Mouse (Mus musculus) heart, embryonic 15.5 days (tissue): ENCODE data around the gene Axl. TPM values are rescaled to one million over a fixed set of nuclear protein-coding genes. Genes with fewer than 3 reads are reported as not detected.
A peak's percentile ranks its signal among the peaks of the same experiment; 100 is the strongest.

Source experiments
- ATAC-seq: fragments of 200-750 bp; cut with Nextera tagmentation; replicated peaks from 2 replicates; pipeline ENCODE4 v1.8.0; 2017; ENCODE audit warnings: low read depth, moderate TSS enrichment; ENCODE audit not compliant: insufficient number of reproducible peaks, insufficient read depth, low FRiP score
- H3K27ac ChIP-seq: fragments of 300-500 bp; sonication (generic); 2 replicates; pipeline ENCODE4 v1.5.1; 2015; ENCODE audit warnings: mild to moderate bottlenecking, inconsistent platforms
- H3K27me3 ChIP-seq: fragments of 300-500 bp; sonication (generic); 2 replicates; pipeline ENCODE4 v1.6.1; 2015; ENCODE audit warnings: inconsistent platforms
- H3K36me3 ChIP-seq: fragments of 300-500 bp; sonication (generic); 2 replicates; pipeline ENCODE4 v1.6.1; 2015; ENCODE audit warnings: mild to moderate bottlenecking, inconsistent platforms
- H3K4me1 ChIP-seq: fragments of 300-500 bp; sonication (generic); replicated peaks from 2 replicates; pipeline ENCODE4 v1.6.1; 2015; ENCODE audit warnings: inconsistent platforms
- H3K4me2 ChIP-seq: fragments of 300-500 bp; sonication (generic); 2 replicates; pipeline ENCODE4 v1.6.1; 2015; ENCODE audit warnings: inconsistent platforms, mild to moderate bottlenecking, moderate library complexity
- H3K4me3 ChIP-seq: fragments of 300-500 bp; sonication (generic); 2 replicates; pipeline ENCODE4 v1.5.1; 2015; ENCODE audit warnings: mild to moderate bottlenecking, inconsistent platforms
- H3K9ac ChIP-seq: fragments of 300-500 bp; sonication (generic); 2 replicates; pipeline ENCODE4 v1.6.1; 2015; ENCODE audit warnings: mild to moderate bottlenecking, inconsistent platforms
- H3K9me3 ChIP-seq: fragments of 300-500 bp; sonication (generic); replicated peaks from 2 replicates; pipeline ENCODE4 v1.6.1; 2016; ENCODE audit warnings: inconsistent platforms
- WGBS: fragments of 180-500 bp; shearing (Covaris S2); methylation state at CpG from one replicate; pipeline ENCODE4 v1.1.7; 2015; ENCODE audit warnings: mixed read lengths; 5-methylcytosine and 5-hydroxymethylcytosine counted together
- polyA plus RNA-seq: library from polyadenylated mRNA; unstranded; fragments of >200 nt; fragmentation: Nextera tagmentation; extraction: Ambion mirVana; gene quantifications from 2 replicates; pipeline ENCODE4 v1.2.1, GENCODE M21; 2015

The Axl gene
- polyA plus RNA-seq, 1 experiment from 2014 or later, result 49.1 TPM

DNA sequence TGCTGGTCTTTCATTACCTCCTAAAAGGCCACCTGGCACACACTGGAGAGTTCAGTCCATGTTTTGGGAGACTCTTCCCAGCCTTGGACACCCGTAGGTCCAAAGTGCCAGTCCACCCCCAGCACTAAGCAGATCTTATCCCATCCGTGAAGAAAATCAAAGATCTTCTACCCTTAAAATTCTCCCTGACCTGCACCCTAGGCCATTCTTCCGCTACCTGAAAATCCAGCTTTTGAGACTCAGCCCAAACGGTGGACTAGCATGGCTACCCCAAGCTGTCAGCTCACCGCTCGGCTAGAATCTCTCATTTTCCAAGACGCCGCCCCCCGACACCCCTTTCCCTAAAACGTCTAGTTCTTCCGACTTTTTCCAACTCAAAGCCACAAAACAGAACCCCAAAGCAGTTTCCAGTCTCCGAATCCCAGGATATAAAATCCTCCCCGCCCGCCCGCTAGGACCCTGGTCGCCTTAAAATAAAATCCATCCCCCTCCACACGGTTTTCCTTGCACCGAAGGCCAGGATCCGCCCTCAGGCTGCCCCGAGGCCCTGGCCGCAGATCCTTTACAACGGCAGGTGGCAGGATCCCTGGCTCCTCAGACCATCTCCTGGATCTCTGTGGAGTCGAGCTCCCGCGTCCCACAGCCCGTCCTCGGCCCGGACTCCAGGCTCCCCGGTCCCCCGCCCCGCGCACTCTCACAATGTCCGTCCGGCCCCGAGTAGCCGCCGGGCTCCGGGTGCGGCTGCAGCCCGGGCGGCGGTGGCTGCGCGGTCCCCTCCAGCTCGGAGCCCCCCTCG lies 34.7 kb downstream of the Axl start:
- Histone ChIP-seq H3K9me3 (no peaks in the 10 kb centered on the region), H3K4me3 (peak overlapping the region; percentile 96), H3K36me3 (peaks cover 18% of the 10 kb centered on the region), H3K27ac (peak overlapping the region; percentile 99), H3K9ac (peak overlapping the region; percentile 98), H3K27me3 (no peaks in the 10 kb centered on the region), H3K4me2 (peak overlapping the region; percentile 76), H3K4me1 (peaks cover 26% of the 10 kb centered on the region)
- ATAC-seq, result peak; percentile 16
- WGBS, result under 1% methylated on average over 46 of the region's 46 CpGs

DNA sequence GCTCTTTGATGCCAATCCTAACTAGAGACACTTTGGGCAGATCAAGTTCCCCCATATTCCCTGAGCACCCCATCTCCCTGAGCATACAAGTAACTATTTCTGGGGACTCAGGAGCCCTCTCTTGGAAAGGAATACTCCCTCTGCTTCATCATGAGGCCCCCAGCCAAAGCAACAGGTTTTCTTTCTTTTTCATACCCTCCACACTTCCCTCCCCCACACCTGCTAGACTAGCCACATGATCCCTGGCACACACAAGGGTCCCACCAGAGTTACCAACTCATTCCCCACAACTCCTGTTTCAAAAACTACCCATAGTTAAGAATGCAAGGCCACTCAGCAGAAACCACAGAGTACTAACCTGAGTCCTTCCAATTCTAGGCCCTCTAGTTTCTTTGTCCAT lies 35.4 kb downstream of the Axl start:
- H3K36me3 ChIP-seq, result peaks cover 26% of the 10 kb centered on the region
- H3K9ac ChIP-seq, result peak overlapping the region; percentile 98
- peak overlapping the region; percentile 96 for H3K4me3 ChIP-seq
- peak overlapping the region; percentile 76 for H3K4me2 ChIP-seq
- no peak for ATAC-seq
- 0 out of 2 replicates have a peak overlapping the region, but pooled peaks have one; percentile 99 for H3K27ac ChIP-seq
- no peaks in the 10 kb centered on the region for H3K9me3 ChIP-seq
- no peaks in the 10 kb centered on the region for H3K27me3 ChIP-seq
- peaks cover 26% of the 10 kb centered on the region for H3K4me1 ChIP-seq

DNA sequence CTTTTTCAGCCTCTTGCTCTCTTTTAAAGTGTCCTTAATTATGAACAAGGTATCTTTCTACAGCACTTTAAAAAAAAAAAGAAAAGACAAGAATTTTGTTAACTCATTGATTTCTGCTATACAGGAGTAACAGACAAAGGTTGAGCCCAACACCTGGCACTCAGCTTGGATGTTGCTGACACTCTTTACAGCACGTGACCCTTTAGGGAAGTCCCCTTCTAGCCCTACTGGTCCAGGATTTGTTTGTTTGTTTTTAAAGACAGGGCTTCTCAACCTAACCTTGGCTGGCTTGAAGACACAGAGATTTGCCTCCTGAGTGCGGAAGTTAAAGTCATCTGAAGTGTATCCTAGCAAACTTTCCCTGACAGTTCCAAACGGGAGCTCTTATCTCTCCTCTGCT lies 41.7 kb downstream of the Axl start:
- Histone ChIP-seq H3K9ac (no peak overlapping the region), H3K4me1 (peaks cover 7% of the 10 kb centered on the region), H3K4me2 (no peak overlapping the region), H3K27ac (no peak overlapping the region), H3K27me3 (no peaks in the 10 kb centered on the region), H3K9me3 (no peaks in the 10 kb centered on the region), H3K4me3 (no peak overlapping the region), H3K36me3 (peaks cover 87% of the 10 kb centered on the region)
- ATAC-seq, result no peak
- WGBS, result 49% methylated on average over 3 of the region's 3 CpGs

DNA sequence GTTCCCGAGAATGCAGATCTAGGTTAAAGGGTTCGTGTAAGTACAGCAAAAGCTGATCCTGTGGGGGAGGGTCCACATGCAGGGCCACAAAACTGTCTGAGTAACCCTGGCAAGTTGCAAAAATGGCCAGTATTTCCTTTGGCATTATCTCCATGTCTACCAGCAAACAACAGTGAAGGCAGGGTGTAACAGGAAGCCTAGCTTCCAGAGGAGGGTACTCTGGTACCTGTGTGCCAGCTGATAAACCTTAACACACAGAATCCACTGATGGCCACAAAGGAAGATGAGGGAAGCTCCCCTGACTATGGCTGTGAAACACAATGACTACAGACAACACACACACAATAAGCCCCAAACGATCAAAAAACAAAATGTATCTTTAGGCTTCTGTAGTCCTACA lies 50.2 kb downstream of the Axl start:
- H3K9me3 ChIP-seq, result no peaks in the 10 kb centered on the region
- H3K9ac ChIP-seq, result no peak overlapping the region
- 89% methylated on average over 3 of the region's 3 CpGs for WGBS
- H3K4me3 ChIP-seq, result no peak overlapping the region
- H3K4me1 ChIP-seq, result no peaks in the 10 kb centered on the region
- H3K27ac ChIP-seq, result no peak overlapping the region
- no peak for ATAC-seq
- H3K36me3 ChIP-seq, result peaks cover 98% of the 10 kb centered on the region
- no peaks in the 10 kb centered on the region for H3K27me3 ChIP-seq
- no peak overlapping the region for H3K4me2 ChIP-seq

DNA sequence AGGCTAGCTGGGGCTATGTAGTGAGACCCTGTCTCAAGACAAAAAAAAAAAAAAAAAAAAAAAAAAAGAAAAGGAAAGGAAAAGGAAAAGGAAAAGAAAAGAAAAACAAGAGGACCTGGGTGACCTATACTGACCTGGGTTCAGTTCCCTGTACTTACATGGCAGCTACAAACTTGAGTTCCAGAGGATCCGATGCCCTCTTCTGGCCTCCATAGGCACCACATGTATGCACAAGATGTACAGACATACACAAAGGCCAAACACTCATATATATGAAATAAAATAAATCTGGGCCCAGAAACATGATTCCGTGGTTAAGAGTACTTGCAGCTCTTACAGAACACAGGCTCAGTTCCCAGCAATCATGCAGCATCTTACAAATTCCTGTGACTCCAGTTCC lies 51.6 kb downstream of the Axl start:
- H3K9ac ChIP-seq, result no peak overlapping the region
- ATAC-seq, result no peak
- 91% methylated on average over 2 of the region's 2 CpGs for WGBS
- H3K36me3 ChIP-seq, result peaks cover 98% of the 10 kb centered on the region
- H3K4me1 ChIP-seq, result no peaks in the 10 kb centered on the region
- H3K27me3 ChIP-seq, result no peaks in the 10 kb centered on the region
- H3K4me2 ChIP-seq, result no peak overlapping the region
- no peak overlapping the region for H3K27ac ChIP-seq
- no peaks in the 10 kb centered on the region for H3K9me3 ChIP-seq
- no peak overlapping the region for H3K4me3 ChIP-seq

DNA sequence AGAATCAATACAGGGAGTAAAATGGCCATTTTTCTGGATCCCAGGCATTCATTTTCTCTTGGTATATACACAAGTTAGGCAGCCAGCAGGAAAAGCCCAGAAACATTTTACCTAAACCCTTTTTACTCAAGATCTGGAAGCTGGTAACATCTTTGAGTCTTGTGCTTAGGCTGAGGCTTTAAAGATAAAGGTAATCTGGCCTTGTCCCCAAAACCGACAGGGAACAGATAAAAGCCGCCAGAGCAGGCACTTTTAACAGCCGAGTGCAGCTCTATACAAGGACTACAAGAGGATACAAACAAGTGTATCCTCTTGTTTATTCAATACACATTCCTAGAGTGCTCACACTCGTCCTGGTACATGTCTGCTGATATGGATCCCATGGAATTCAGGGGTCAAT lies 53.5 kb downstream of the Axl start:
- H3K36me3 ChIP-seq, result peaks cover 96% of the 10 kb centered on the region
- no peaks in the 10 kb centered on the region for H3K27me3 ChIP-seq
- no peak overlapping the region for H3K4me2 ChIP-seq
- H3K4me3 ChIP-seq, result no peak overlapping the region
- WGBS, result 30% methylated on average over 4 of the region's 4 CpGs
- H3K9me3 ChIP-seq, result no peaks in the 10 kb centered on the region
- no peak overlapping the region for H3K9ac ChIP-seq
- ATAC-seq, result no peak
- H3K27ac ChIP-seq, result no peak overlapping the region
- no peaks in the 10 kb centered on the region for H3K4me1 ChIP-seq

DNA sequence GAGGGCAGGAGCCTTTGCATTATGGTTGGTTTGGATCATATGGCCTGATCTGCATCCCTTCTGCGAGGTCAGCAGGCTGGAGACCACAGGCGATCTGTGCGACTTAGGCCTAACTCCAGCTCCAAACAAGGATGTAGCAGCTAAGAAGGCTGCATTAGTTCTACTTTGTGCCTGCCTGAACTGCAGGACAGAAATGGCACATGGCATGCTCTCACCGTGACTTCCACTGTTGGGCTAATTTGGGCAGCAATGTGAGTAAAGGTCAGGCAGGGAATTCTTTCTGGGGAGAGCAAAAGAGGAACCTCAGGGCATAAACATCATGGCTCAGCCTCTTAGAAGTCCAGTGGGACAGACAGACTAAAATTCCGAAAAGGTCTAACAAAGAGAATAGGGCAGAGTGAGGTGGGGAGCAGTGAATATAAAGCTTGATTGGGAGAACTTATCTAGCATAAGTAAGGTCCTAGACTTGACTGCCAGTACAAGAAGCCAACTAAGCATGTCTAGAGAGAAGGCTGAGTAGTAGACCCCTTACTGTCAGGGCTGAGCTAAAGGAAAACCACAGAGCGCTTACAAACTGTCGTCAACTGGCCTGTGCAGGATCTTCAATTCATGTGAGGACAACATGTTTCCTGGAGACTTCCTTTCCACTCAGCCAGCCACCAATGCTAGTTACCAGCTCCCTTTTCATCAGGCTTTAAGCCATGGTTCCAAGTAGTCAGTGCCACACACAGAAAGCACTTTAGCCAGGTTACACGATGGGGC lies 57.0 kb downstream of the Axl start:
- no peaks in the 10 kb centered on the region for H3K27me3 ChIP-seq
- no peak overlapping the region for H3K9ac ChIP-seq
- 79% methylated on average over 8 of the region's 8 CpGs for WGBS
- ATAC-seq, result no peak
- H3K4me3 ChIP-seq, result no peak overlapping the region
- peaks cover 93% of the 10 kb centered on the region for H3K36me3 ChIP-seq
- H3K4me2 ChIP-seq, result no peak overlapping the region
- H3K9me3 ChIP-seq, result no peaks in the 10 kb centered on the region
- H3K4me1 ChIP-seq, result no peaks in the 10 kb centered on the region
- H3K27ac ChIP-seq, result no peak overlapping the region; the same call in 1 of the 2 replicates

- H3K4me2 ChIP-seq, result no peak overlapping the region
- H3K9me3 ChIP-seq, result no peaks in the 10 kb centered on the region
- no peaks in the 10 kb centered on the region for H3K4me1 ChIP-seq
- WGBS, result 94% methylated on average over 2 of the region's 2 CpGs
- H3K4me3 ChIP-seq, result no peak overlapping the region
- no peaks in the 10 kb centered on the region for H3K27me3 ChIP-seq
- no peak overlapping the region for H3K27ac ChIP-seq
- no peak overlapping the region for H3K9ac ChIP-seq
- ATAC-seq, result no peak
- H3K36me3 ChIP-seq, result peaks cover 93% of the 10 kb centered on the region
Observed at GRCm38 (mm10) chr7:25729862-25730261, 58.6 kb downstream of the Axl start.

DNA sequence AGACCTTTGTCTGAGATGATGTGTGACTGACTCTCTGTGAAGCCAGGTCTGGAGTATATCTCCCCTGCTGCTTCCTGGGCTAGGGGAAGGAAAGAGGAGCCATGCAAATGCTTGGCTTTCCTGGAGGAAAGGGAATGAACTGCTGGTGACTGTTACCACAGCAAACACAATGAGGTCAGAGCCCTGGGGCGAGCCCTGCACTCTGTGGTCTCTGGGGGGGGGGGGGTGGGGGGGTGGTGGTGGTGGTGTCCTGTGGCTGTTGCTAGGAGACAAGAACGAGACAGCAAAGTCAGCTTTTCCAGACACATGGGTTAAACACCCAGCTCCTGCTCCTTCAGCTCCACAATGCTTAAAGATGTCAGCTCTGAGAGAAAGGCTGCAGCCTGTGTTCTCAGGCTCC lies 59.1 kb downstream of the Axl start:
- 20% methylated on average over 2 of the region's 2 CpGs for WGBS
- ATAC-seq, result 0 out of 2 replicates have a peak, but pooled peaks have one; percentile 43
- Histone ChIP-seq H3K9me3 (no peaks in the 10 kb centered on the region), H3K4me1 (no peaks in the 10 kb centered on the region), H3K4me3 (no peak overlapping the region), H3K27me3 (no peaks in the 10 kb centered on the region), H3K4me2 (no peak overlapping the region), H3K36me3 (peaks cover 93% of the 10 kb centered on the region), H3K9ac (no peak overlapping the region), H3K27ac (no peak overlapping the region)

DNA sequence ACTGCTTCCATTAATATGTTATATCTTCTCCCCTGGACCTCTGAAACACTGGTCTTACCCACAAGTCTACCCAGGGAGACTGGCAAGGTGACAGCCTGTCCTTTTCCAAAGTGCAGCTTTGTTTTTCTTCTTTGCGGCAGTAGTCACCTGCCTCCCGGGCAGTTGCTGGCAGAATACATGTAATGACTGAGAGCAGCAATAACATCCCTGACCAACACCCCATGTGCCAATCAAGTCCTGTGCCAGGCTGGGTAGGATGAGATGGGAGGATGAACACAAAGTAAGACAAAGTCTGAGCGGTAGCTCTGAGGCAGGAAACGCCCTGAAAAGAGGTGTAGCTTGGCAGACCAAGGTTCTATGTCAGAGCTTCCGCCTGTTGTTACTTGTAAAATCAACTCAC lies 60.7 kb downstream of the Axl start:
- Histone ChIP-seq H3K27ac (no peak overlapping the region), H3K9ac (no peak overlapping the region), H3K36me3 (peaks cover 94% of the 10 kb centered on the region)

DNA sequence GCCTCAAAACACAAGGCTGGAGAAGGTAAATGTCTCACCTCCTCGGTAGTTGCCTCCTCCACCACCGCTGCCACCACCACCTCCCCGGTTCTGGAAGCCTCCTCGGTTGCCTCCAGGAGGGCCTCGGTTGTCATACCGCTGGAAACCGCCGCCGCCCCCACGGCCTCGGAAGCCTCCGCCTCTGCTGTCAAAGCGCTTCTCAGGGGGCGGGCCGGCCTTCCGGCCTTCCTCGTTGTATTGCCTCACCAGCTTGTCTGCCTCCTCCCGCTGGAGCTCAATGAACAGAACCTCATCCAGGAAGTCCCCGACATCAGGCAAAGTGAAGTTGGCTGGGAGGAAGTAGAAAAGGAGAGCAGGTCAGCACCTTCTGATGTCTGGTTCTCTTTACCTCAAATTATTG lies 62.6 kb downstream of the Axl start:
- ATAC-seq, result no peak
- WGBS, result 76% methylated on average over 19 of the region's 19 CpGs
- H3K36me3 ChIP-seq, result peaks cover 90% of the 10 kb centered on the region

More for the DNA sequence above, 60.7 kb downstream of the Axl start:
- no peaks in the 10 kb centered on the region for H3K27me3 ChIP-seq
- no peaks in the 10 kb centered on the region for H3K9me3 ChIP-seq
- H3K4me3 ChIP-seq, result no peak overlapping the region
- 92% methylated on average over 5 of the region's 5 CpGs for WGBS
- no peaks in the 10 kb centered on the region for H3K4me1 ChIP-seq
- H3K4me2 ChIP-seq, result no peak overlapping the region
- ATAC-seq, result no peak

More for the DNA sequence above, 62.6 kb downstream of the Axl start:
- H3K9ac ChIP-seq, result no peak overlapping the region
- H3K4me3 ChIP-seq, result no peak overlapping the region
- H3K27ac ChIP-seq, result no peak overlapping the region
- no peak overlapping the region for H3K4me2 ChIP-seq
- H3K27me3 ChIP-seq, result no peaks in the 10 kb centered on the region
- no peaks in the 10 kb centered on the region for H3K4me1 ChIP-seq
- no peaks in the 10 kb centered on the region for H3K9me3 ChIP-seq
